Mouse (Mus musculus): ENCODE data around the gene Cpne6. TPM values are rescaled to one million over a fixed set of nuclear protein-coding genes. Genes with fewer than 3 reads are reported as not detected.

The Cpne6 gene
- polyA plus RNA-seq, 1 experiment from 2014 or later = 0.19 TPM

DNA sequence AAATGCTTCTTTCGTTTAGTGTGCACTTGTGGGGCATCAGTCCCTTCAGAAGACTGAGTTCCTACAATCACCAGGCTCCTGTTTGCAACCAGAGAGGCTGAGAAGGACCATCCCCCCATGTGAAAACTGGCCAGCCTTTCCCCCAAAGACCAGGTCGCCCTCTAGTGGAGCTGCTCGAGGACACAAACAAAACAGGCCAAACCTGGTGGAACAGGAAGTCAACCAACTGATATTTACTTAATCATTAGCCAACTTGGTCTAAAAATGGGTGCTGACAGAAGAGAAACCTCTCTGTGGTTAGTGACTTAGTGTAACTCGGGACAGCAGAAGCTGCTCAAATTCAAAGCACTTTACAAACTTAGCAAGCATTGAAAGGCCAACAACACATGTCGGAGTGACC, 46.8 kb downstream of the Cpne6 start:
- Histone ChIP-seq H3K36me3 (ENCODE audit: control insufficient read depth, insufficient read depth, low read length) (no peaks in the 10 kb centered on the region), H3K4me2 (ENCODE audit: low read depth, low read length) (no peak overlapping the region), H3K4me1 (replicated peaks; ENCODE audit: control insufficient read depth, insufficient read depth, low read length) (peaks cover 17% of the 10 kb centered on the region), H3K4me3 (ENCODE audit: low read length) (no peak overlapping the region), H3K9me3 (ENCODE audit: control insufficient read depth, low read length) (no peaks in the 10 kb centered on the region), H3K27ac (ENCODE audit: low read length) (peak overlapping the region; percentile 47; the same call in 1 of the 2 replicates), H3K9ac (ENCODE audit: low read length) (no peak overlapping the region), H3K27me3 (ENCODE audit: control insufficient read depth, insufficient read depth, low read depth, low read length) (no peaks in the 10 kb centered on the region)
- no peak for ATAC-seq (ENCODE audit: low read depth)
- 18% methylated on average over 5 of the region's 5 CpGs for WGBS

DNA sequence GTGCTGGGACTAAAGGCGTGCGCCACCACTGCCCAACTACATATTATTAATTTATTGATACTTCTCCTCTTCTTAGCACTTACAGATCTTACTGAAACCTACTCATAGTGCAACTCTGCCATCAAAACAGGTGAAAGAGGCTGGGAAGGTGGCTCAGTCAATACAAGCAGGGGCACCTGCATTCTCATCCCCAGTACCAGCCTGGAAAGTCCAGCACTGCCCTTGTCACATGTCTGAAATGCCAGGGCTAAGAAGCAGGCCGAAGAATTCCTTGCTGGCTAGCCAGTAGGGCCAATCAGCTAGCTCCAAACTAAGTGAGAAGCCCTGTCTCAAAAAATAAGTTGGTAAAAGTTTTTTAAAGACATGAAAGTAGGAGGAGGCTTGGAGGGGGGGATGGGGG, 47.3 kb downstream of the Cpne6 start:
- no peak overlapping the region for H3K9ac ChIP-seq (ENCODE audit: low read length)
- no peak overlapping the region for H3K4me3 ChIP-seq (ENCODE audit: low read length)
- no peaks in the 10 kb centered on the region for H3K27me3 ChIP-seq (ENCODE audit: control insufficient read depth, insufficient read depth, low read depth, low read length)
- ATAC-seq (ENCODE audit: low read depth) = no peak
- H3K4me2 ChIP-seq (ENCODE audit: low read depth, low read length) = no peak overlapping the region
- peaks cover 20% of the 10 kb centered on the region for H3K4me1 ChIP-seq (replicated peaks; ENCODE audit: control insufficient read depth, insufficient read depth, low read length)
- WGBS = 78% methylated on average over 3 of the region's 3 CpGs
- H3K27ac ChIP-seq (ENCODE audit: low read length) = 0 out of 2 replicates have a peak overlapping the region, but pooled peaks have one; percentile 47
- no peaks in the 10 kb centered on the region for H3K36me3 ChIP-seq (ENCODE audit: control insufficient read depth, insufficient read depth, low read length)
- no peaks in the 10 kb centered on the region for H3K9me3 ChIP-seq (ENCODE audit: control insufficient read depth, low read length)

DNA sequence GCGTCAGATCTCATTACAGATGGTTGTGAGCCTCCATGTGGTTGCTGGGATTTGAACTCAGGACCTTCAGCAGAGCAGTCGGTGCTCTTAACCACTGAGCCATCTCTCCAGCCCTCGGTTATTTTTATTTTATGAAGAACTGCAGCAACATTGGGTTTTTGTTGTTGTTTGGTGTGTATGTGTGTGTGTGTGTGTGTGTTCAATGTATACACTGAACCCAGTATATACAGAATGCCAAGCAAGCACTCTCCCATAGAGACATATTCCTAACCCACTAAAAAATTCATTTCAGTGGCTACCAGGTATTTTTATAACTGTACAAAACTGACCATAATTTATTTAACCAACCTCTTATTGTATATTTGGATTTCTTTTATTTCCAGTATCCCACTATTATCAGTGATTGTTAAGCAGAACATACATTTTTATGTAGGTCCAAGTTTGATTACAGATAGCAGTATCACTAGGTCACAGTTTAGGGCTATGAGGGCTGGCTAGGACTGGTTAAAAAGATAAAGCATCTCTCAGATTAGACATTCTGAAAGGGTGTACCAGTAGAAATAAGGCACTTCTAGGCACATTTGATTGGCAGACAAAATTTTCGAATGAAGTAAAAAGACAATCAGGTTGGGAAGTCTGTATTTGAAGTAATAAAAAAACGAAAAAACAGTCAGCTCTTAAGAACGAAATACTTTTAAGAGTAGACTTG, 48.6 kb downstream of the Cpne6 start:
- Histone ChIP-seq H3K36me3 (ENCODE audit: control insufficient read depth, insufficient read depth, low read length) (peaks cover 1% of the 10 kb centered on the region; the same call in 1 of the 2 replicates), H3K4me2 (ENCODE audit: low read depth, low read length) (peak overlapping the region; percentile 91), H3K4me1 (replicated peaks; ENCODE audit: control insufficient read depth, insufficient read depth, low read length) (peaks cover 20% of the 10 kb centered on the region), H3K27ac (ENCODE audit: low read length) (0 out of 2 replicates have a peak overlapping the region, but pooled peaks have one; percentile 17), H3K27me3 (ENCODE audit: control insufficient read depth, insufficient read depth, low read depth, low read length) (no peaks in the 10 kb centered on the region), H3K4me3 (ENCODE audit: low read length) (no peak overlapping the region), H3K9ac (ENCODE audit: low read length) (no peak overlapping the region), H3K9me3 (ENCODE audit: control insufficient read depth, low read length) (no peaks in the 10 kb centered on the region)
- no peak for ATAC-seq (ENCODE audit: low read depth)
- WGBS = 46% methylated on average over 6 of the region's 6 CpGs

- Histone ChIP-seq H3K27ac (ENCODE audit: low read length) (peak within 1 kb of the TSS; percentile 100), H3K4me3 (ENCODE audit: low read length) (peak within 1 kb of the TSS; percentile 83), H3K27me3 (ENCODE audit: control insufficient read depth, insufficient read depth, low read depth, low read length) (no peaks in the 10 kb centered on the region), H3K36me3 (ENCODE audit: control insufficient read depth, insufficient read depth, low read length) (peaks cover 10% of the 10 kb centered on the region), H3K9me3 (ENCODE audit: control insufficient read depth, low read length) (no peaks in the 10 kb centered on the region), H3K4me2 (ENCODE audit: low read depth, low read length) (peak within 1 kb of the TSS; percentile 91), H3K4me1 (replicated peaks; ENCODE audit: control insufficient read depth, insufficient read depth, low read length) (peaks cover 20% of the 10 kb centered on the region), H3K9ac (ENCODE audit: low read length) (peak within 1 kb of the TSS; percentile 87)
- ATAC-seq (ENCODE audit: low read depth) = peak; percentile 78
- WGBS = under 1% methylated on average over 27 of the region's 27 CpGs
These were observed 49.6 kb downstream of the Cpne6 start, which contains the start of gene Dcaf11 for GRCm38 (mm10) chr14:55559799-55560201. TSS of gene Dcaf11 (plus strand) at chr14:55560006.

GRCm38 (mm10) chr14:55560202-55561073, 50.2 kb downstream of the Cpne6 start, which contains the start of gene A730061H03Rik:
TSS of gene A730061H03Rik (minus strand) at chr14:55560406.
- H3K4me2 ChIP-seq (ENCODE audit: low read depth, low read length) = peak within 1 kb of the TSS; percentile 91
- H3K9me3 ChIP-seq (ENCODE audit: control insufficient read depth, low read length) = no peaks in the 10 kb centered on the region
- H3K36me3 ChIP-seq (ENCODE audit: control insufficient read depth, insufficient read depth, low read length) = peaks cover 14% of the 10 kb centered on the region
- peak; percentile 95 for ATAC-seq (ENCODE audit: low read depth)
- H3K4me3 ChIP-seq (ENCODE audit: low read length) = peak within 1 kb of the TSS; percentile 83
- no peaks in the 10 kb centered on the region for H3K27me3 ChIP-seq (ENCODE audit: control insufficient read depth, insufficient read depth, low read depth, low read length)
- peak within 1 kb of the TSS; percentile 100 for H3K27ac ChIP-seq (ENCODE audit: low read length)
- peaks cover 20% of the 10 kb centered on the region for H3K4me1 ChIP-seq (replicated peaks; ENCODE audit: control insufficient read depth, insufficient read depth, low read length)
- WGBS = under 1% methylated on average over 51 of the region's 51 CpGs
- peak within 1 kb of the TSS; percentile 87 for H3K9ac ChIP-seq (ENCODE audit: low read length)

- Histone ChIP-seq H3K4me3 (ENCODE audit: low read length) (peak overlapping the region; percentile 83), H3K27me3 (ENCODE audit: control insufficient read depth, insufficient read depth, low read depth, low read length) (no peaks in the 10 kb centered on the region), H3K27ac (ENCODE audit: low read length) (no peak overlapping the region), H3K9ac (ENCODE audit: low read length) (no peak overlapping the region), H3K4me1 (replicated peaks; ENCODE audit: control insufficient read depth, insufficient read depth, low read length) (peaks cover 17% of the 10 kb centered on the region), H3K9me3 (ENCODE audit: control insufficient read depth, low read length) (no peaks in the 10 kb centered on the region), H3K36me3 (ENCODE audit: control insufficient read depth, insufficient read depth, low read length) (peaks cover 25% of the 10 kb centered on the region), H3K4me2 (ENCODE audit: low read depth, low read length) (peak overlapping the region; percentile 91)
- no peak for ATAC-seq (ENCODE audit: low read depth)
- WGBS = 67% methylated on average over 10 of the region's 10 CpGs
These were observed 51.6 kb downstream of the Cpne6 start for GRCm38 (mm10) chr14:55561860-55562259.

GRCm38 (mm10) chr14:55563249-55563648, 53.0 kb downstream of the Cpne6 start:
- peaks cover 31% of the 10 kb centered on the region for H3K36me3 ChIP-seq (ENCODE audit: control insufficient read depth, insufficient read depth, low read length)
- H3K27me3 ChIP-seq (ENCODE audit: control insufficient read depth, insufficient read depth, low read depth, low read length) = no peaks in the 10 kb centered on the region
- ATAC-seq (ENCODE audit: low read depth) = no peak
- no peak overlapping the region for H3K4me2 ChIP-seq (ENCODE audit: low read depth, low read length)
- no peak overlapping the region for H3K27ac ChIP-seq (ENCODE audit: low read length)
- 89% methylated on average over 11 of the region's 11 CpGs for WGBS
- no peak overlapping the region for H3K9ac ChIP-seq (ENCODE audit: low read length)
- H3K4me1 ChIP-seq (replicated peaks; ENCODE audit: control insufficient read depth, insufficient read depth, low read length) = peaks cover 13% of the 10 kb centered on the region
- H3K9me3 ChIP-seq (ENCODE audit: control insufficient read depth, low read length) = no peaks in the 10 kb centered on the region
- no peak overlapping the region for H3K4me3 ChIP-seq (ENCODE audit: low read length)

DNA sequence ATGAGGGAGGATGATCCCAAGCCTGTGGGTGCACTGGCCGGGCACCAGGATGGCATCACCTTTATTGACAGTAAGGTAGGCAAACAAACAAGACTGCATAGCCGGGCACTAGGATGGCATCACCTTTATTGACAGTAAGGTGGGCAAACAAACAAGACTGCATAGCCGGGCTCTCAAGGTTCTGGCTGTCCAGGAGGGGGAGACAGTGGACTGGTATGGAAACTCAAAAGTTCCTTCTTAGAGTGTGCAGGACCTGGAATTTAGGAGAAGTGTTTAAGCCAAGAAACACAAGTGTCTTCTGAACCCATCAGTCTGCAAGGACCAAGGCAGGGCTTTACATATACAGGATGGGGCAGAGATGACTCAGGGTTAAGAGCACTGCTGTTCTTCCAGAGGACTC, 55.5 kb downstream of the Cpne6 start:
- H3K4me1 ChIP-seq (replicated peaks; ENCODE audit: control insufficient read depth, insufficient read depth, low read length) = peaks cover 13% of the 10 kb centered on the region
- H3K36me3 ChIP-seq (ENCODE audit: control insufficient read depth, insufficient read depth, low read length) = peaks cover 31% of the 10 kb centered on the region
- H3K4me2 ChIP-seq (ENCODE audit: low read depth, low read length) = no peak overlapping the region
- H3K4me3 ChIP-seq (ENCODE audit: low read length) = no peak overlapping the region
- H3K9ac ChIP-seq (ENCODE audit: low read length) = no peak overlapping the region
- no peaks in the 10 kb centered on the region for H3K27me3 ChIP-seq (ENCODE audit: control insufficient read depth, insufficient read depth, low read depth, low read length)
- ATAC-seq (ENCODE audit: low read depth) = no peak
- H3K27ac ChIP-seq (ENCODE audit: low read length) = no peak overlapping the region
- 66% methylated on average over 3 of the region's 3 CpGs for WGBS
- no peaks in the 10 kb centered on the region for H3K9me3 ChIP-seq (ENCODE audit: control insufficient read depth, low read length)
